Mouse (Mus musculus): Measurements from ENCODE around the gene Thumpd1.

GRCm38 (mm10) chr7:119667893-119668292 is 52.7 kb downstream of the Thumpd1 start:
- TF ChIP-seq CTCF (IDR thresholded peaks at IDR 0.05; ENCODE audit: low read depth) = no peak
- TF ChIP-seq EP300 (IDR thresholded peaks at IDR 0.05; ENCODE audit: low read depth) = no peak
